Mouse (Mus musculus) midbrain, embryonic 16.5 days (tissue): Measurements from ENCODE around the gene Arhgef33. TPM values are rescaled to one million over a fixed set of nuclear protein-coding genes. Genes with fewer than 3 reads are reported as not detected.

ENCODE experiments used
- ATAC-seq: fragments of 200-750 bp; cut with Nextera tagmentation; 2 replicates; pipeline ENCODE4 v1.8.0; 2017; ENCODE audit warnings: moderate TSS enrichment
- H3K27ac ChIP-seq: fragments of 300-500 bp; sonication (generic); 2 replicates; pipeline ENCODE4 v1.5.1; 2014; ENCODE audit warnings: mild to moderate bottlenecking, low read length, mixed read lengths
- H3K27me3 ChIP-seq: fragments of 300-500 bp; sonication (generic); 2 replicates; pipeline ENCODE4 v1.6.1; 2014; ENCODE audit warnings: low read depth, low read length, mixed read lengths; ENCODE audit not compliant: control insufficient read depth, insufficient read depth
- H3K36me3 ChIP-seq: fragments of 300-500 bp; sonication (generic); 2 replicates; pipeline ENCODE4 v1.6.1; 2014; ENCODE audit warnings: mild to moderate bottlenecking, low read length, moderate library complexity, mixed read lengths; ENCODE audit not compliant: control insufficient read depth, insufficient read depth
- H3K4me1 ChIP-seq: fragments of 300-500 bp; sonication (generic); 2 replicates; pipeline ENCODE4 v1.6.1; 2014; ENCODE audit warnings: mild to moderate bottlenecking, low read length, mixed read lengths; ENCODE audit not compliant: control insufficient read depth, insufficient read depth
- H3K4me2 ChIP-seq: fragments of 300-500 bp; sonication (generic); 2 replicates; pipeline ENCODE4 v1.6.1; 2014; ENCODE audit warnings: mild to moderate bottlenecking, low read length, mixed read lengths
- H3K4me3 ChIP-seq: fragments of 300-500 bp; sonication (generic); 2 replicates; pipeline ENCODE4 v1.5.1; 2014; ENCODE audit warnings: low read depth, mild to moderate bottlenecking, low read length, moderate library complexity, mixed read lengths
- H3K9ac ChIP-seq: fragments of 300-500 bp; sonication (generic); 2 replicates; pipeline ENCODE4 v1.6.1; 2014; ENCODE audit warnings: low read depth, low read length, mixed read lengths
- H3K9me3 ChIP-seq: fragments of 300-500 bp; sonication (generic); replicated peaks from 2 replicates; pipeline ENCODE4 v1.6.1; 2014; ENCODE audit warnings: mild to moderate bottlenecking, low read length, mixed read lengths; ENCODE audit not compliant: control insufficient read depth, poor library complexity, severe bottlenecking
- WGBS: fragments of 180-500 bp; shearing (Covaris S2); extraction: QIAGEN DNeasy Blood & Tissue Kit; methylation state at CpG from one replicate; pipeline ENCODE4 v1.1.7; 2014; 5-methylcytosine and 5-hydroxymethylcytosine counted together
- polyA plus RNA-seq: library from polyadenylated mRNA; unstranded; fragments of >200 nt; fragmentation: Nextera tagmentation; extraction: Ambion mirVana; gene quantifications from 2 replicates; pipeline ENCODE4 v1.2.1, GENCODE M21; 2015

Arhgef33 gene
- polyA plus RNA-seq, 1 experiment from 2014 or later = 0.92 TPM

DNA sequence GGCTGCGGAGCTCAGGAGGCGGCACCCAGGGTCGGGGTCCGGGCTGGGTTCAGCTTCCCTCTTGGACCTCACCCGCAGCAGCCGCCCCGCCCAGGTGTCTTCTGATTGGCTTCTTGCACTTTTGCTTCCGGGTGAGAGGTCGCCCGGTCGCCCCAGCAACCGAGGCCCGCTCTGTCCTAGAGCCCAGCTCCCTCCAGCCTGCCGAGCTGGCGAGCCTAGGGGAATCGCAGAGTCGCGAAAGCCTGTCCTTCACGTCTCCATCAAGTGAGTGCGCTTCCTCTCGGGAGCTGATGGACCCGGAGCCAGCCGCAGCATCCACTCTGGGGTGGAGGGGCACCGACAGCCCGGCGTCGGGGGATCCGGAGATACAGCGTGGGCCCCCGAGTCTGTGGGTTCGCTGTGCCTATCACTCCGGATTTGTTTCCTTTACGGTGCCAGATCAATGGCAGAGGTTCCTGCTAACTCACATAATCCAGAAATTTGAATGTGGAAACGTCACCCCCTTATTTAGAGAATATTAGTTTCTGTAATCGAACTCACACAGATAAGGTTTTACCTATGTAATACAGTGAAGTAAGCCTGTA lies 17.0 kb upstream of the Arhgef33 start, which contains the start of the genes Morn2 and Dhx57:
Gene Morn2, plus strand, starts transcription at position 130 of the 584 bp plus-strand sequence.
Gene Dhx57, minus strand, starts transcription at position 403 of the 584 bp plus-strand sequence.
- Histone ChIP-seq H3K27ac (peak within 1 kb of the TSS; percentile 90), H3K9ac (peak within 1 kb of the TSS; percentile 96), H3K4me3 (peak within 1 kb of the TSS; percentile 93), H3K9me3 (no peaks in the 10 kb centered on the region), H3K27me3 (no peaks in the 10 kb centered on the region), H3K4me1 (peaks cover 11% of the 10 kb centered on the region), H3K4me2 (peak within 1 kb of the TSS; percentile 63), H3K36me3 (no peaks in the 10 kb centered on the region)
- under 1% methylated on average over 35 of the region's 35 CpGs for WGBS
- peak; percentile 98 for ATAC-seq

DNA sequence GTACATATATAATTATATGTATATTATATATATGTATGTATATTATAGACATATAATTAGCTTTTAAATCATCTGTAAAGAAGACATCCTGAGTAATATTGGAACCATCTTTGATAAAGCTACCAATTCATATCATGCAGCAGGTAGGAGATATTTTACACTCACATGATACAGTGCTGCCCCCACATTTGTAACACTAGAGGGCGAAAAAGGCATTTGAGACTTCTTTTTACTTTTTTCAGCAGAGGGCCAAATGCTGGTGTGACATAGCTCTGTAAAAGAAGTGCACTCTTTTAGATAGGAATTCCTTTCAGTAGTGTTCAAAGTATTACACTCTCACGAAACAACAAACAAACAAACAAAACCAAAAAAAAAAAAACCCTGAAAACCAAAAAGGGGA lies 16.1 kb upstream of the Arhgef33 start:
- no peaks in the 10 kb centered on the region for H3K27me3 ChIP-seq
- H3K36me3 ChIP-seq = no peaks in the 10 kb centered on the region
- H3K27ac ChIP-seq = no peak overlapping the region
- no peak overlapping the region for H3K9ac ChIP-seq
- H3K4me2 ChIP-seq = no peak overlapping the region
- H3K9me3 ChIP-seq = no peaks in the 10 kb centered on the region
- H3K4me1 ChIP-seq = peaks cover 11% of the 10 kb centered on the region
- 26% methylated on average over 2 of the region's 2 CpGs for WGBS
- H3K4me3 ChIP-seq = no peak overlapping the region
- ATAC-seq = no peak

DNA sequence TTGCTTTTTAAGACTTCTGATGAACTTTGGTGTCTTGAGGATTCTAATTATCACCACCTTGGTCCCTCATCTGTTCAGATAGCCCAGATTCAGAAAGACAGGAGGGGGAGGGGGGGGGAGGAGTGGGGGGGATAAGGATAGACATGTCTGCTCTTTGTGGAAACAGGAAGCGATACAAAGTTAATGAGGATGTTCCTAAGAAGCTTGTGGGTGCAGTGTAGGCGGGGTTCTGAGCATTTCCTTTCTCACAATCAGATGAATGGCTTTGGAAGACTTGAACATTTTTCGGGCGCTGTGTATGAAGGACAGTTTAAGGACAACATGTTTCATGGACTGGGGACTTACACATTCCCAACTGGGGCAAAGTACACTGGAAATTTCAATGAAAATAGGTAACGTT lies 11.9 kb upstream of the Arhgef33 start:
- Histone ChIP-seq H3K4me1 (no peaks in the 10 kb centered on the region), H3K4me3 (no peak overlapping the region), H3K27ac (no peak overlapping the region), H3K9ac (no peak overlapping the region), H3K27me3 (no peaks in the 10 kb centered on the region), H3K36me3 (no peaks in the 10 kb centered on the region; the same call in 1 of the 2 replicates), H3K9me3 (no peaks in the 10 kb centered on the region), H3K4me2 (no peak overlapping the region)
- no peak for ATAC-seq
- WGBS = 95% methylated on average over 5 of the region's 5 CpGs

DNA sequence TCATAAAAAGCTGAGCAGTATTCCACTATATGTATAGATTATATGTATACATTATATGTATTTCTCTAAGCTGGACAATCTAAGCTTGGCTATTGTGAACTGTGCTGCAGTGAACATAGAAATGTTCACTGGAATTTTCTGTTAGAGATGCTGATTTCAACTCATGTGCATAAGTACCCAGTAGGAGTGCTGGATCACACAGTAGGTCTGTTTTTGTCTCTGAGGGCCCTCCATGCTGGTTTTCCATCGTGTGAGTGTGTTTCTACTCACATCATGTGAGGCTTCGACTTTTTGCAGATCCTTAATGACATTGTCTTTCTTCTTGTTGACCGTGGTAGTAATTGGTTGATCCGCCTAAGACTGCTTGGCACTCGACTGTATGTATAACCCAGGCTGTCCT lies 8.4 kb upstream of the Arhgef33 start:
- H3K27ac ChIP-seq = no peak overlapping the region
- H3K36me3 ChIP-seq = no peaks in the 10 kb centered on the region; the same call in 1 of the 2 replicates
- H3K4me3 ChIP-seq = no peak overlapping the region
- H3K4me2 ChIP-seq = no peak overlapping the region
- no peak overlapping the region for H3K9ac ChIP-seq
- H3K27me3 ChIP-seq = no peaks in the 10 kb centered on the region
- H3K9me3 ChIP-seq = no peaks in the 10 kb centered on the region
- no peaks in the 10 kb centered on the region for H3K4me1 ChIP-seq
- no peak for ATAC-seq
- 90% methylated on average over 5 of the region's 5 CpGs for WGBS

DNA sequence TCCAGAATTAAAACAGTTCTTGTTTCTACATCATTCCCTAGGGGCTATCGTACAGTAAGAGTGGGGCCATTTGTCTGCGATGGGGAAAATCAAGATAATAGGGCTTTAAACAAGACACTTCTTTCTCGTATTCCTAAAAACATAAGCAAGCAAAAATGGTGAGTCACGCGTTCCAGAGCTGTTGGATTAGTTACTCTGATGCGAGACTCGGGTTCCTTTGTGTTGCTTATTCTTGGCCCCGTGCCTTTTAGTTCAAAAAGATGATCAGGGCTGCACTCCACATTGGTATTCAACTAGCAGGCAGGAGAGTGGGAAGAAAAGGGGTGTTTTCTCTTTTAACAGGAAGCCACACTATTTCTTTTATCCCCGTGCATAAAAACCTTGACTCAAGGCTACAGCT lies 4.6 kb downstream of the Arhgef33 start:
- Histone ChIP-seq H3K9me3 (no peaks in the 10 kb centered on the region), H3K4me2 (no peak overlapping the region), H3K36me3 (no peaks in the 10 kb centered on the region), H3K27me3 (no peaks in the 10 kb centered on the region), H3K4me1 (peaks cover 5% of the 10 kb centered on the region), H3K4me3 (no peak overlapping the region), H3K27ac (no peak overlapping the region), H3K9ac (no peak overlapping the region)
- ATAC-seq = peak; percentile 58; the same call in 1 of the 2 replicates
- 43% methylated on average over 9 of the region's 9 CpGs for WGBS

DNA sequence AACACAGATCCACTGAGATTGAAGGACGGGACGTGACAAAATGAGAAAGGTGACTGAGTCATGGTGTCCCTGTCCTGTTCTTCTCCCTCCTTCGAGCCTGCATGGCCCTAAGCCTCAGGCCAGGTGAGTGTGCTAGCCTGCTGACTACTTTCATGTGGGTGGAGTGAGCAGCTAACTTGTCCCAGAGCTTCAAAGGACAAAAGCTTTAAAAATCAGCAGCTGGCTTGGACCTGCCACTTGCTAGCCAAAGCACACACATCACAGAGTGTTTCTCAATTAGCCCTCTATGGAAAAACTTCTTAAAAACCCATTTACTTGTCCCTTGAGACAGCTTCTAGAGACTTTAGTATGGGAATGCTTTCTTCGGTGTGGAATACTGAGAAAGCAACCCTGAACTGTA lies 5.2 kb downstream of the Arhgef33 start:
- H3K9me3 ChIP-seq = no peaks in the 10 kb centered on the region
- no peak overlapping the region for H3K27ac ChIP-seq
- no peak overlapping the region for H3K9ac ChIP-seq
- H3K4me3 ChIP-seq = no peak overlapping the region
- no peak for ATAC-seq
- no peaks in the 10 kb centered on the region for H3K36me3 ChIP-seq
- 85% methylated on average over 4 of the region's 4 CpGs for WGBS
- no peaks in the 10 kb centered on the region for H3K27me3 ChIP-seq
- peaks cover 5% of the 10 kb centered on the region for H3K4me1 ChIP-seq
- no peak overlapping the region for H3K4me2 ChIP-seq

DNA sequence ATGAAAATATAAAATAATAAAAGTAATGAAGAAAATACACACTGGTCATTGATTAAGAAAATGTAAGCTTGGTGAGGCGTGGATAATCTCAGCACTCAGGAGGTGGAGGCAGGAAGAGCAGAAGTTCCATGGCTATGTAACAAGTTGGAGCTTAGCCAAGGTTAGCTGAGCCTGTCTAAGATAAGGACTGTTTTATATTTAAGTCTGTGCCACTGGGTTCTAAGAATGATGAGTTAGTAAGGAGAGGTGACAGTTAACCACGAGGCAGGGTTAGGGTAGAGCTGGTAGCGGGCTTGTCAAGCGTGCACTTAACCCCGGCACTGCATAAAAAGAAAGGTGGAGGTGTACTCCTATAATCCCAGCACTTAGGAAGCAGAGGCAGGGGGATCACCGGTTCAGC lies 15.0 kb downstream of the Arhgef33 start:
- Histone ChIP-seq H3K4me1 (no peaks in the 10 kb centered on the region), H3K9me3 (no peaks in the 10 kb centered on the region), H3K9ac (no peak overlapping the region), H3K4me2 (no peak overlapping the region), H3K27me3 (no peaks in the 10 kb centered on the region), H3K36me3 (no peaks in the 10 kb centered on the region), H3K4me3 (no peak overlapping the region), H3K27ac (no peak overlapping the region)
- WGBS = 93% methylated on average over 6 of the region's 6 CpGs
- no peak for ATAC-seq

DNA sequence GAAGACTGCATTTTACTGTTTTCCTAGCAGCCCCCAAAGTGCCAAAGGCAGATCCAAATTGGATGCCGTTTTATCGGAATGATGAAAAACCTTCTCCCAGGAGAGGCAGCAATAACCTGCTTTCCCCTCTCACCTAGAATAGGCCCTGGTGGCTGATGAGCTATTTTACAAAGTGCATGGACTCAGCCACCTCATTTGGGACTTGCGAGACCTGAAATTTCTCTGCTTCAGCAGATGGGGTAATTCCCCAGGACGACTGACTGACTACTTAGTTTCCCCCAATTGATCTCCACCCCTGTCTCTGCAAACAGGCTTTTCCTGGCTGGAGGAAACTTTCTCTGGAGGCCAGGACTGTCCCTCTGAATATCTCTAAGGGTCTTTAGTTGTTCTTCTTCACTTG lies 15.8 kb downstream of the Arhgef33 start:
- no peak overlapping the region for H3K4me3 ChIP-seq
- no peak overlapping the region for H3K4me2 ChIP-seq
- ATAC-seq = no peak
- H3K9ac ChIP-seq = no peak overlapping the region
- no peaks in the 10 kb centered on the region for H3K36me3 ChIP-seq
- H3K9me3 ChIP-seq = no peaks in the 10 kb centered on the region
- H3K27me3 ChIP-seq = no peaks in the 10 kb centered on the region
- no peaks in the 10 kb centered on the region for H3K4me1 ChIP-seq
- H3K27ac ChIP-seq = no peak overlapping the region
- WGBS = 83% methylated on average over 4 of the region's 4 CpGs

DNA sequence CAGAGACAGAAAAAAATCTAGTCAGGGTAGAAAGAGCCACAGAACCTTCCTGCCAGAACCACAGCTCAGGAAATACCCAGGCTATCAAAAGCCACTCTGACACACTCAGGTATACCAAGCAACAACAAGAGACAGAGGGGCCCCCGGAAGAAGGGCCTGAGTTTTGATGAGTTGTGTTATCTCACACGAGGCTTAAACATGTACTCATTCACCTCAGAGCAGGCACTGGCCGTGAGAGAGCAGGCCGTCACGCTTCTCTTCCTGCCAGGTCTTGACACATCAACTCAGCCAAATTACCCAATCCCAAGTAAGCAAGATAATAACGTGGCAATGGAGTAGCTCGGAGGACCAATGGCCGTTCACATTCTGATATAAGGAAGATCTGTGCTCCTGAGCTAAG lies 16.5 kb downstream of the Arhgef33 start:
- H3K4me1 ChIP-seq = no peaks in the 10 kb centered on the region
- no peaks in the 10 kb centered on the region for H3K27me3 ChIP-seq
- H3K27ac ChIP-seq = no peak overlapping the region
- H3K4me2 ChIP-seq = no peak overlapping the region
- ATAC-seq = no peak
- no peaks in the 10 kb centered on the region for H3K9me3 ChIP-seq
- H3K4me3 ChIP-seq = no peak overlapping the region
- no peaks in the 10 kb centered on the region for H3K36me3 ChIP-seq
- 81% methylated on average over 8 of the region's 8 CpGs for WGBS
- no peak overlapping the region for H3K9ac ChIP-seq
